Mouse (Mus musculus) midbrain, embryonic 10.5 days (tissue): ENCODE measurements at regions not wholly inside any gene's neighbourhood (a gene's known extent, or its start where the extent isn't known, plus 50 kb on each side); places are given as distances from the start of the nearest gene placed in this dataset.

ENCODE experiments used
- DNase-seq: peaks from one replicate; pipeline ENCODE4 v3.0.0-alpha.2; 2017; ENCODE audit warnings: low spot score
- H3K27ac ChIP-seq: fragments of 300-500 bp; sonication (generic); replicated peaks from 2 replicates; pipeline ENCODE4 v1.5.1; 2016; ENCODE audit warnings: mild to moderate bottlenecking
- H3K27me3 ChIP-seq: fragments of 300-500 bp; sonication (generic); 2 replicates; pipeline ENCODE4 v1.6.1; 2016; ENCODE audit warnings: low read depth, mild to moderate bottlenecking; ENCODE audit not compliant: poor library complexity, severe bottlenecking
- H3K36me3 ChIP-seq: fragments of 300-500 bp; sonication (generic); 2 replicates; pipeline ENCODE4 v1.6.1; 2016; ENCODE audit warnings: mild to moderate bottlenecking, moderate library complexity
- H3K4me1 ChIP-seq: fragments of 300-500 bp; sonication (generic); 2 replicates; pipeline ENCODE4 v1.6.1; 2016
- H3K4me3 ChIP-seq: fragments of 300-500 bp; sonication (generic); 2 replicates; pipeline ENCODE4 v1.5.1; 2016; ENCODE audit warnings: mild to moderate bottlenecking, moderate library complexity
- H3K9me3 ChIP-seq: fragments of 300-500 bp; sonication (generic); replicated peaks from 2 replicates; pipeline ENCODE4 v1.6.1; 2016; ENCODE audit warnings: mild to moderate bottlenecking
- WGBS: fragments of 180-500 bp; shearing (Covaris S2); methylation state at CpG from one replicate; pipeline ENCODE4 v1.1.7; 2016; 5-methylcytosine and 5-hydroxymethylcytosine counted together

GRCm38 (mm10) chr13:53764613-53765243 lies 290.8 kb downstream of the Drd1 start:
- H3K4me3 ChIP-seq: no peak overlapping the region
- H3K27ac ChIP-seq: no peak overlapping the region
- 25% methylated on average over 13 of the region's 13 CpGs for WGBS
- peak; percentile 76 for DNase-seq
- peaks cover 25% of the 10 kb centered on the region; the same call in 1 of the 2 replicates for H3K27me3 ChIP-seq
- H3K4me1 ChIP-seq: peaks cover 3% of the 10 kb centered on the region; the same call in 1 of the 2 replicates
- H3K36me3 ChIP-seq: no peaks in the 10 kb centered on the region
- no peaks in the 10 kb centered on the region for H3K9me3 ChIP-seq

GRCm38 (mm10) chr13:53757576-53758237 lies 284.8 kb upstream of the Msx2 start:
- H3K9me3 ChIP-seq: no peaks in the 10 kb centered on the region
- no peaks in the 10 kb centered on the region for H3K36me3 ChIP-seq
- H3K4me3 ChIP-seq: no peak overlapping the region
- H3K27ac ChIP-seq: no peak overlapping the region
- peaks cover 37% of the 10 kb centered on the region for H3K4me1 ChIP-seq
- DNase-seq: no peak
- WGBS: 75% methylated on average over 13 of the region's 13 CpGs
- H3K27me3 ChIP-seq: peaks cover 5% of the 10 kb centered on the region; the same call in 1 of the 2 replicates

GRCm38 (mm10) chr13:53756970-53757530 lies 284.2 kb upstream of the Msx2 start:
- Histone ChIP-seq H3K4me3 (no peak overlapping the region), H3K9me3 (no peaks in the 10 kb centered on the region), H3K36me3 (no peaks in the 10 kb centered on the region), H3K27ac (no peak overlapping the region), H3K27me3 (peaks cover 5% of the 10 kb centered on the region; the same call in 1 of the 2 replicates), H3K4me1 (peaks cover 37% of the 10 kb centered on the region)
- WGBS: 67% methylated on average over 13 of the region's 13 CpGs
- DNase-seq: no peak

- Histone ChIP-seq H3K4me1 (peaks cover 37% of the 10 kb centered on the region), H3K9me3 (no peaks in the 10 kb centered on the region), H3K36me3 (no peaks in the 10 kb centered on the region), H3K4me3 (no peak overlapping the region), H3K27ac (peak overlapping the region; percentile 59), H3K27me3 (peaks cover 8% of the 10 kb centered on the region; the same call in 1 of the 2 replicates)
- WGBS: 74% methylated on average over 11 of the region's 11 CpGs
- no peak for DNase-seq
These were observed 282.3 kb upstream of the Msx2 start for GRCm38 (mm10) chr13:53755046-53755615.

- no peaks in the 10 kb centered on the region for H3K36me3 ChIP-seq
These were observed 280.2 kb upstream of the Msx2 start for GRCm38 (mm10) chr13:53753049-53753448.

GRCm38 (mm10) chr13:53740981-53741380 lies 268.1 kb upstream of the Msx2 start:
- H3K4me1 ChIP-seq: no peaks in the 10 kb centered on the region
- H3K27me3 ChIP-seq: no peaks in the 10 kb centered on the region
- no peak overlapping the region for H3K27ac ChIP-seq
- no peaks in the 10 kb centered on the region for H3K9me3 ChIP-seq
- no peak for DNase-seq
- H3K4me3 ChIP-seq: no peak overlapping the region
- no peaks in the 10 kb centered on the region for H3K36me3 ChIP-seq
- 94% methylated on average over 6 of the region's 6 CpGs for WGBS

More at GRCm38 (mm10) chr13:53753049-53753448, 280.2 kb upstream of the Msx2 start:
- Histone ChIP-seq H3K4me1 (peaks cover 39% of the 10 kb centered on the region), H3K27ac (no peak overlapping the region), H3K9me3 (no peaks in the 10 kb centered on the region), H3K27me3 (peaks cover 8% of the 10 kb centered on the region; the same call in 1 of the 2 replicates), H3K4me3 (no peak overlapping the region)
- WGBS: 82% methylated on average over 6 of the region's 6 CpGs
- no peak for DNase-seq

- Histone ChIP-seq H3K27ac (no peak overlapping the region), H3K9me3 (no peaks in the 10 kb centered on the region), H3K27me3 (no peaks in the 10 kb centered on the region), H3K4me3 (no peak overlapping the region), H3K4me1 (peaks cover 9% of the 10 kb centered on the region; the same call in 1 of the 2 replicates), H3K36me3 (no peaks in the 10 kb centered on the region)
- WGBS: 90% methylated on average over 3 of the region's 3 CpGs
- DNase-seq: no peak
These were observed 266.3 kb upstream of the Msx2 start for GRCm38 (mm10) chr13:53739127-53739526.

GRCm38 (mm10) chr13:53734944-53735343 lies 262.1 kb upstream of the Msx2 start:
- no peaks in the 10 kb centered on the region for H3K36me3 ChIP-seq
- peaks cover 9% of the 10 kb centered on the region; the same call in 1 of the 2 replicates for H3K4me1 ChIP-seq
- no peaks in the 10 kb centered on the region for H3K9me3 ChIP-seq
- no peak overlapping the region for H3K4me3 ChIP-seq
- WGBS: 67% methylated on average over 4 of the region's 4 CpGs
- DNase-seq: no peak
- no peak overlapping the region for H3K27ac ChIP-seq
- no peaks in the 10 kb centered on the region for H3K27me3 ChIP-seq

- Histone ChIP-seq H3K4me1 (peaks cover 7% of the 10 kb centered on the region; the same call in 1 of the 2 replicates), H3K4me3 (no peak overlapping the region), H3K9me3 (no peaks in the 10 kb centered on the region), H3K27me3 (no peaks in the 10 kb centered on the region), H3K36me3 (no peaks in the 10 kb centered on the region), H3K27ac (peak overlapping the region; percentile 69)
- 67% methylated on average over 10 of the region's 10 CpGs for WGBS
- DNase-seq: peak; percentile 33
These were observed 257.5 kb upstream of the Msx2 start for GRCm38 (mm10) chr13:53730259-53730902.

- no peaks in the 10 kb centered on the region for H3K36me3 ChIP-seq
- peaks cover 1% of the 10 kb centered on the region; the same call in 1 of the 2 replicates for H3K4me1 ChIP-seq
- no peak for DNase-seq
- H3K9me3 ChIP-seq: no peaks in the 10 kb centered on the region
- 83% methylated on average over 7 of the region's 7 CpGs for WGBS
- no peaks in the 10 kb centered on the region for H3K27me3 ChIP-seq
- H3K27ac ChIP-seq: peak overlapping the region; percentile 69
- no peak overlapping the region for H3K4me3 ChIP-seq
These were observed 257.0 kb upstream of the Msx2 start for GRCm38 (mm10) chr13:53729848-53730247.

- DNase-seq: no peak
- H3K36me3 ChIP-seq: no peaks in the 10 kb centered on the region
- H3K9me3 ChIP-seq: no peaks in the 10 kb centered on the region
- no peaks in the 10 kb centered on the region for H3K27me3 ChIP-seq
- H3K27ac ChIP-seq: no peak overlapping the region
- no peaks in the 10 kb centered on the region for H3K4me1 ChIP-seq
- WGBS: 90% methylated on average over 4 of the region's 4 CpGs
- no peak overlapping the region for H3K4me3 ChIP-seq
These were observed 253.2 kb upstream of the Msx2 start for GRCm38 (mm10) chr13:53726031-53726430.

- Histone ChIP-seq H3K4me3 (no peak overlapping the region), H3K36me3 (no peaks in the 10 kb centered on the region), H3K9me3 (no peaks in the 10 kb centered on the region), H3K27me3 (no peaks in the 10 kb centered on the region), H3K27ac (no peak overlapping the region), H3K4me1 (no peaks in the 10 kb centered on the region)
- no peak for DNase-seq
- 83% methylated on average over 6 of the region's 6 CpGs for WGBS
These were observed 250.0 kb upstream of the Msx2 start for GRCm38 (mm10) chr13:53722881-53723280.
